Mouse (Mus musculus): ENCODE measurements around the gene Plbd2. TPM values are rescaled to one million over a fixed set of nuclear protein-coding genes. Genes with fewer than 3 reads are reported as not detected.

Gene Plbd2
- polyA plus RNA-seq, 1 experiment = 13.9 TPM

DNA sequence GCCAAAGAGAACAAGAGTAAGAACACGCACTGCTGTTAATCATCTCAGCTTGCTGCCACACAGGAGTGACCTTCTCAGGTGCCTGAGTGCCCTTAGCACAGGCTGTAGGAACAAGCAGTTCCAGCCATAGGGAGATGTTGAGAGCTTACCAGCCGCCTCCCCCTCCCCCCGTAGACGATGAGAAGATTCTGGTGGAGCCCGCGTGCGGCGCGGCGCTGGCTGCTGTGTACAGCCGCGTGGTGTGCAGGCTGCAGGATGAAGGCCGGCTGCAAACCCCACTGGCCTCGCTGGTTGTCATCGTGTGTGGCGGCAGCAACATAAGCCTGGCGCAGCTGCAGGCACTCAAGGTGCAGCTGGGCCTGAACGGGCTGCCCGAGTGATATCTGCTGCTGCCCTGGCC, 20.0 kb downstream of the Plbd2 start:
- no peak for DNase-seq (ENCODE audit: low read depth, low spot score)
- 86% methylated on average over 19 of the region's 19 CpGs for WGBS

DNA sequence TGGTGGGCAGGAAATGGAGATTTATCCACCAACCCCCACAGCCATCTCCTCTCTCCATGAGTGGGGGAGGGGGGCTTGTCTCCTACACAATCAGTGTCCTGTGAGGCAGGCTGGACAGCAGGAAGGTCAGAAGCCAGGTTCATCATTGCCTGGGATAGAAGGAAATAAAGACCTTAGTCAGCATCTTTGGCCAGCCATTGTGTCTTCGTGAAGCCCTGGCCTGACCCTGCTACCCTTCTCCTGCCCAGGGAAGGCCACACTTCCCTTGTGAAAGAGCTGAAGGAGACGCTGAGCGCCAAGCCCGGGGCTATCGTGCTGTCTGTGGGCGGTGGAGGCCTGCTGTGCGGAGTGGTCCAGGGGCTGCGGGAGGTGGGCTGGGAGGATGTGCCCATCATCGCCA, 22.2 kb downstream of the Plbd2 start:
- WGBS = 71% methylated on average over 9 of the region's 9 CpGs
- no peak for DNase-seq (ENCODE audit: low read depth, low spot score)

DNA sequence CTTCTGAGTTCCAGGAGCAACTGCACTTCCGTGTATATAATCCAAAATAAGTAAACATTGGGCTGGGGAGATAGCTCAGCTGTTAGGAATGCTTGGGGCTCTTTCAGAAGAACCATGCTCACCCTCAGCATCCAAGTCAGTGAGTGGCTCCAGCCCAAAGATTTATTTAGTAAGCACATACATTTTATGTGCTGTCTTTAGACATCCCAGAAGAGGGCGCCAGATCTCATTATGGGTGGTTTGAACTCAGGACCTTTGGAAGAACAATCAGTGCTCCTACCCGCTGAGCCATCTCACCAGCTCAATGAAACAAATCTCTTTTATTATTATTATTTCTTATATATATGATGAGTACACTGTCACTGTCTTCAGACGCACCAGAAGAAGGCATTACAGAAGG, 23.9 kb downstream of the Plbd2 start:
- DNase-seq (ENCODE audit: low read depth, low spot score) = no peak
- WGBS = 56% methylated on average over 4 of the region's 4 CpGs

DNA sequence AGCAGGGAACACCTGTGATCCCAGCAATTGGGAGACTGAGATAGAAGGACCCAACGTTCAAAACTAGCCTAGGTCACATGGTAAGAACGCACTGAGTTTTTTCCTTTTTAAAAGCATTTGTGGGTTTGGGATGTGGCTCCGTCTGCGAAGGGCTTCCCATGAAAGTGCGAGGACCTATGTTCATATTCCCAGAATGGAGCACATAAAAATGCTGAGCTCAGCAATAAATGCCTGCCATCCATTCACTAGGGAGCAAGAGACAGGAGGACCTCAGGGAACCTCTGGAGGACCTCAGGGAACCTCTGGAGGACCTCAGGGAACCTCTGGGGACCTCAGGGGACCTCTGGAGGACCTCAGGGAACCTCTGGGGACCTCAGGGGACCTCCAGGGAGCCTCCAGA, 25.4 kb downstream of the Plbd2 start:
- DNase-seq (ENCODE audit: low read depth, low spot score) = no peak
- 91% methylated on average over 5 of the region's 5 CpGs for WGBS

DNA sequence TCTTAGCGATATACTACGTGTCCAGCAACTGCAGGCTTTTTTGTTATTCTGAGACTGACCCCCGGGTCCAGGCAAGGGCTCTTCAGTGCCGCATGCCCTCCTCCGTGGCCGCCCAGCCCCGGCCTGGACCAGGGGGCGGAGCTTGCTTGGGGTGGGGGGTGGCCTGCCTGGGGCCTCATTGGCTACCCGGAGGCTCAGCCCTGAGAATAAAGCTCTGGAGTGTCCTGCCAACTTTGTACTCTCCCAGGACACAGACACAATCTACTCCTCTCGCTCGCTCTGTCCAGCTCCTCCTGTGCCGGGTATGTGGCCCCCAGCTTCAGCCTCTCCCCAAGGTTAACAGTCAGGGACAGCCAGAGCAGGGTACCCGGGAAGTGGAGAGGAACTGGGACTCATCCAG, 27.1 kb downstream of the Plbd2 start, which contains the start of gene Sds:
TSS of gene Sds (plus strand) at position 231 of the 400 bp plus-strand sequence.
- DNase-seq (ENCODE audit: low read depth, low spot score) = no peak
- 23% methylated on average over 13 of the region's 13 CpGs for WGBS

DNA sequence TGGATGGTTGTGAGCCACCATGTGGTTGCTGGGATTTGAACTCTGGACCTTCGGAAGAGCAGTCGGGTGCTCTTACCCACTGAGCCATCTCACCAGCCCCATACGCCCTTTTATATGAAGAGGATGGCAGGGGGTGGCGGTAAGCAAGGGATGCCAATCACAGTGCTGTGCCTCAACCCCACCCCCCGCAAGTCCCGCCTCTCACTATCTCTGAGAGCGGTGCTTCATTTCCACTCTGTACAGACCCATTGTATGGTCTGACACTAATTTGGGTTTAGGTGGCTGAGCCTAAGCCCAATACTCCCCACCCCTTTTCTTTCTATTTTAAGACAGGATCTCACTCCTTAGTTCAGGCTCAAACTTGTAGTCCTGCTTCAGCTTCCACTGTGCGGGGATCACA, 27.6 kb downstream of the Plbd2 start:
- 67% methylated on average over 8 of the region's 8 CpGs for WGBS
- no peak for DNase-seq (ENCODE audit: low read depth, low spot score)

DNA sequence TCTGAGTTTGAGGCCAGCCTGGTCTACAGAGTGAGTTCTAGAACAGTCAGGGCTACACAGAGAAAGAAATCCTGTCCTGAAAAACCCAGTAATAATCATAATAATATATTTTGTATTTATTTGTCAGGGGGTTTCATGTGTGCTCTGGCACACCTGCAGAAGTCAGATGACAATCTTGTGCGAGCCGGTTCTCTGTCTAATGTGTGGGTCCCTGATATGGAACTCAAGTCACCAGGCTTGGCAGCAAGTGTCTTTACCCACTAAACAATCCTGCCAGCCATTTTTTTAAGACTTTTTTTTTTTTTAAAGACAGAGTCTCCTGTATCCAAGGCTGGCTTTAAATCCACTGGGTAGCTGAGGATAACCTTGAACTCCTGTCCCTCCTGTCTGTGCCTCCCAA, 30.1 kb downstream of the Plbd2 start:
- 90% methylated on average over 2 of the region's 2 CpGs for WGBS
- DNase-seq (ENCODE audit: low read depth, low spot score) = no peak

DNA sequence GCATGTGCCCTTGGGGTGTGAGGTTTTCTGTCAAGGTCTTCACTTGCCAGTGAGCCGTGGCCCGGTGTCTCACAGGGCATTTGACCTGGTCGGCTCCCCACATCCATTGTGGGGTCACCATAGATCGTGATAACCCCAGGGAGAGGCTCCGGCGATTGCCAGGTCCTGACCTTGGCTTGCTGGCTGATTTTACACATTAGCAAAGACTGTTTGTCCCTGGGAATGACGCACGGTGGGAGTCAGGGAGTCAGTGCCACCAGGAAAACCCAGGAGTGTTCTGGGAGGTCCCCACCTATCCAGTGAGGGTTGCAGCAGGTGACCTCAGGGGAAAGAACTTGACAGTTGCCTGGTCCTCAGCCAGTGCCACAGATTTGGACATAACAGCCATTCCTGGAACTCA, 30.7 kb downstream of the Plbd2 start, which contains the start of gene Sdsl:
TSS of gene Sdsl (minus strand) at position 41 of the 400 bp plus-strand sequence.
- DNase-seq (ENCODE audit: low read depth, low spot score) = no peak
- 72% methylated on average over 8 of the region's 8 CpGs for WGBS

DNA sequence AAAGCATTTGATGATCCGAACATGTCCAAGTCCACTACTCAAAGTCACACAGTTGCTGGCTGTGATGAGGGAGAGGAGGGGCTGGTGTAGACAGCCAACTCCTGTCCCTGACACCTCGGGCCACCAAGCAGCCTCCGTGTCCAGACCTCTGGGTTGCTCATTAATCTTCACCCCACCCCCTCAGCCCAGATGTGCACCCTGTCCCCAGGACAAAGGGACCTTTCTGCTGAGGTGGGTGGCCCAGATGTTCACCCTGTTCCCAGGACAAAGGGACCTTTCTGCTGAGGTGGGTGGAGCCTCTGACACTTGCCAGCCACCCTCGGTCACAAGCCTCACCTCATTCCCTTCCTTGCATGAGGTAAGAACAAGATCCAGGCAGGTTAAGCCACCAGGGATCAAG, 31.9 kb downstream of the Plbd2 start:
- DNase-seq (ENCODE audit: low read depth, low spot score) = no peak
- WGBS = 19% methylated on average over 4 of the region's 4 CpGs

DNA sequence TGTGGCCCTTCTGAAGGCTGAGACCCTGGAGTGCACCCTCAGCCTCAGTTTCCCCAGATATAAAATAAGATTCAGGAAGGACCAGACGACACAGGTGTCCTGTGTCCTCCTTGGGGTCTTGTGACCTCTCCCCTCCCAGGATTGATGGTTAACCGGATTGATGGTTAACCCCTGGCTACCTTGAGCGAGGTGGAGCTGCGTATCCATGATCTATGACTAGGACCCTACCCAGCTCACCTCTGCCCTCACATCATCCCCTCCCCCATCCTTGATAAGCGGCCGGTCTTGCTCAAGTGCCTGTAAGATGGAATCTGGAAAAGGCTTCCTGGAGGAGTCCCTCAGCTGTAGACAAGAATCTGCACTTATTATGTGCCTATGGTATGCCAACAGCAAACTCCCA, 34.6 kb downstream of the Plbd2 start:
- no peak for DNase-seq (ENCODE audit: low read depth, low spot score)
- WGBS = 84% methylated on average over 6 of the region's 6 CpGs

DNA sequence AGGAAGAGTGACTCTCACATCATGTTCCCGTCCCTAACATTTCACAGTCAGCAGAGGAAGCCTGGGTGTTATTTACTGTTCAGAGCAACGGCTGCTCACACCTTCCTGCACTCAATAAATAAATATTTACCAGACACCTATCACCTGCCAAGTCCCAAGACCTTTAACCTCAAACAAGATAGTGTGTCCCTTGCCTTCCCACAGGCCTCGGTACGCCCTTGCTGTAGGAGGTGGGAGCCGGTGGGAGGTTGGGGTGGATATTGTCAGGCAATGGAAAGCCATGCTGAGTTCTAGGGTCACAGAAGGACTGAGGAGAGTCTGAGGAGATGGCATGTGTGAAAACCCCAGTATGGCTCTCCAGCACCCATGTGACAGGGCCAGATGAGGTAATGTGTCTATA, 35.1 kb downstream of the Plbd2 start:
- 33% methylated on average over 5 of the region's 5 CpGs for WGBS
- peak; percentile 43 for DNase-seq (ENCODE audit: low read depth, low spot score)

DNA sequence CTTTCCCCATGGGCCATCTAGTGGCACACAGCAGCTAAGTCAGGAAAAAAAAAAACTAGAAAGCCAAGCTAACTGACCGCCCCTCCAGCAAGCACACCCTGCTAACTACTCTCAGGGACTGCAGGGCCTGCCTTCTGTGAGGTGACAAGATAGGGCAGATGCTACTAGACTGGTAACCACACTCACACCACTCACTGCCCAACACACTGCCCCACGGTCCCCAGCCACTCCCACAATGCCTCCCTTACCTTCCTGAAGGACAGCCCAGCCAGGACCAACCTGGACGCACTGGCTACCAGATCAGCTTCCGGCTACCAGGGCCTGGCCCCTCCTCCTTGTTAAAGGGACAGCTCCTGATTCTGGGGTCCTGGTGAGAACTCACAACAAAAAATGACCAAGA, 36.4 kb downstream of the Plbd2 start:
- DNase-seq (ENCODE audit: low read depth, low spot score) = peak; percentile 39
- 12% methylated on average over 4 of the region's 4 CpGs for WGBS

DNA sequence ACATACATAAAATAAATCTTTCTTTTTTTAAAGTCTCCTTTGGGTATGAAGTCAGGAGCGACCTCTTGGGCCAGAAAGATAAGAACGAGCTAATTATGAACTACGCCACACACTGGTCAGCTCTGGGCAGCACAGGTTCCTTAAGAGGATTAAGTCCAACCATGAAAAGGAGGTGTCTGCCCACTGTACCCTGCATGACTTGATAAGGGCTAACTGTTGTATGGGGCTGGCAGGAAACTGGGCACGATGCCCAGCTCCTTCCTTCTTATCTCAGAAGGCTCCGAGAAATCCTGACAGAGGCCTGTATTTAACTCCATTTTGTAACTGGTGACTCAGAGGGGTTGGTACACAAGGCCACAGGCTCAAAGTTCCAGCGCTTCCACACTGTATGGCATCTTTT, 37.6 kb downstream of the Plbd2 start:
- peak; percentile 45 for DNase-seq (ENCODE audit: low read depth, low spot score)
- WGBS = 32% methylated on average over 6 of the region's 6 CpGs

DNA sequence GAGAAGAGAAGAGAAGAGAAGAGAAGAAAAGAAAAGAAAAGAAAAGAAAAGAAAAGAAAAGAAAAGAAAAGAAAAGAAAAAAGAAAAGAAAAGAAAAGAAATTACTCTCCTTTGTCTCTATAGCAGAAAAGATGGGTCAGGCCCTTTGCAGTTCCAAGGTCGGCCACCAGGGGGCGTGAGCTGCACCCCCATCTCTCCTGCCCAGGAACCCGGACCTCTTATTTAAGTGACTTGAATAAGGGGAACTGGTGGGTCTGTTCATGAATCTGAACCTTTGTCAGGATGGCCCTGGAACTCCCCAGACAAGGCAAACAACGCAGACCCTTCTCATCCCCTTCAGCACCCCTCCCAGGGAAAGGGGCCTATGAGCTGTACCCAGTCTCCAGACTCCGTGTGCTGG, 38.4 kb downstream of the Plbd2 start:
- WGBS = 33% methylated on average over 5 of the region's 5 CpGs
- no peak for DNase-seq (ENCODE audit: low read depth, low spot score)

DNA sequence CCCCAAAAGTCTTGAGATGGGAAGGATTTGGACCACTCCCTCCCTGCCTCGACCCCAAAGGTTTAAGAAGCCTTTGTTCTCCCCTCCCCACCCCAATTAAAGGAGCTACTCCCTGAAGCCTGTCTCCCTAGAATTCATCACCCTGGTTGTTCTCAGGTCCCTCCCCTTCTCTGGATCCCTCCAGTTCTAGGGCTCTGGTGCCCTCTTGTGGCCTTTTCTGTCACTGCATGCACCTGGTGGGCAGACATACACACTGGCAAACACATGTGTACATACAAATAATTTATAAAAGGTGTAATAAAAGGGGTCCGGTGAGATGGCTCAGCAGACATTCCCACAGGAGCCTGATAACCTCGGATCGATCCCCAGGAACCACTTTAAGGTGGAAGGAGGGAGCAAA, 39.1 kb downstream of the Plbd2 start:
- WGBS = 78% methylated on average over 4 of the region's 4 CpGs
- DNase-seq (ENCODE audit: low read depth, low spot score) = no peak

DNA sequence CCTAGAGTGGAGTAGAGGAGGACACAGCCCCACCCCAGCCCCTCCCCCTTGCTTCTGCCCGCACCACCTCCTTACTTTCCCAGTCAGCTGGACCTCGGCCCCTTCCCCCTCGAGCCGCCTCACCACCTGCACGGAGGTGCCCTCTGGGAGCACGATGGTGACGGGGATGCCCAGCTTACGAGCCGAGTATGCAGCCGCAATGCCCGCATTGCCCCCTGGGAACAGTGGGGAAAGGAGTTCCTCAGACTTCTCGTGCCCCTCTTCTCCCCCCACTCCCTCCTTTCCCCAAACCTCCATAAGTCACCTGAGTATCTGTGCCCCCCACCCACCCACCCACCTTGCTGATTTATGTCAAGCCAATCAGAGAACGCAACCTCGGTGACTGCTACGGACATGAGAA, 41.5 kb downstream of the Plbd2 start:
- DNase-seq (ENCODE audit: low read depth, low spot score) = no peak
- WGBS = 67% methylated on average over 15 of the region's 15 CpGs

DNA sequence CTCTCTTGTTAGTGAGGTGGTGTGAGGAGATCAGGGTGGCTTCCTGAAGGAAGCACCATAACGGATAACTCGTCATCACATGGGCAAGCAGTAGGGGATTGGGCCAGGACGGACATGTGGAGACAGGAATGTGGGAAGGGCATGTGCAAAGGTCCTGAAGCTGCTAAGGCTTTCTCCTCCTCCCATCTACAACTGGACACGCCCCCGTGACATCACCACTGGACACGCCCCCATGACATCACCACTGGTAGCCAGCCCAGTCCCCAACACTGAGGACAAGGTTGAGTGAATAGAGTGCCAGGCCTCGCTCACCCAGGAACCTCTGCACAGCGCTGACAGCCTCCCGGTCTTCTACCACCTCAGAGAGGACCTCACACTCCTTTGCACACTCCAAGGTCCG, 44.3 kb downstream of the Plbd2 start:
- 75% methylated on average over 10 of the region's 10 CpGs for WGBS
- DNase-seq (ENCODE audit: low read depth, low spot score) = no peak

DNA sequence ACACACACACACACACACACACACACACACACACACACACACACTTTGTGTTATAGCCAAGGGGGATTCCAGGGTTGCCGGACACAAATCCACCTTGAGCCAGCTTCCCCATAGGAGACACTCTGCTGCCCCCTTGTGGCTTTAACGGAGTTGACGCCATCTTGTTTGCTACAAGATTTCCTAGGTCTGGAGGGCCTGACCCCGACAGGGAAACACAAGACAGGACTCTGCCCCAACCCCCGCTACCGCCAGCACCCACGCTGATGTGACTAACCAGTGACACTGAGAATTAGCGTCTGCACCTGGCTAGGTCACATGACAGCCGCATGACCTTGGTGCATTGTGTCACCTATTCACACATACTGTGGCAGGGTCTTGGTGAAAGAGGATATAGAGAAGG, 45.8 kb downstream of the Plbd2 start:
- DNase-seq (ENCODE audit: low read depth, low spot score) = no peak
- WGBS = 11% methylated on average over 9 of the region's 9 CpGs

DNA sequence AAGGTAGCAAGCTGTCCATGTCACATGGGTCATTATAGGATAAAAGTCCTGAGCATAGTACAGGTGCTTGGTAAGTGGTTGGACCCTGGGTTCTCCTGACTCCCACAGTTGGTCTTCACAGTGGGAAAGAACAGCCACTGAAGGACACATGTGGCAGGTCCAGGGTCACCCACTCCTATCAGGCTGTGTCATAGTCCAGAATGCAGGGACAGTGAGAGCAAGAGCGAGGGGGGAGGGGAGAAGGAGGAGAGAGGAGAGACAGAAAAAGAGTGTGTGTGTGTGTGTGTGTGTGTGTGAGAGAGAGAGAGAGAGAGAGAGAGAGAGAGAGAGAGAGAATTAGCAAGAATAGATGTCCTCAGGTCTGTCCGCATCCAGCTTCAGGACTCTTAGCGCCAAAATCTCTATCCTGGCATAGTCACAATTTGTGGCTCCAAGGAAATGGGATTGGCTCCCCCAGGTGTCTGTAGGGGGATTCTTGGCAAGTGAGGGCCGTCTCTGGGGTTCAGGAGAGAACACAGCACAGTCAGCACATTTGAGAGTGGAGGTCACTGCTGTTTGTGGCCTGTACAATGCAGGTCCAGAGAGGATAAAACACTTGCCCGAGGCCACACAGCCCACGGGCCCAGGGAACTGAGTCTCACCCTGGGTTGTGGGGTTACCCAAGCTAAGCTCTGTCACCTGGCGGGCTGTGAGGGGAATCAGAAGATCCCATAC, 46.4 kb downstream of the Plbd2 start:
- WGBS = 72% methylated on average over 7 of the region's 7 CpGs
- no peak for DNase-seq (ENCODE audit: low read depth, low spot score)

DNA sequence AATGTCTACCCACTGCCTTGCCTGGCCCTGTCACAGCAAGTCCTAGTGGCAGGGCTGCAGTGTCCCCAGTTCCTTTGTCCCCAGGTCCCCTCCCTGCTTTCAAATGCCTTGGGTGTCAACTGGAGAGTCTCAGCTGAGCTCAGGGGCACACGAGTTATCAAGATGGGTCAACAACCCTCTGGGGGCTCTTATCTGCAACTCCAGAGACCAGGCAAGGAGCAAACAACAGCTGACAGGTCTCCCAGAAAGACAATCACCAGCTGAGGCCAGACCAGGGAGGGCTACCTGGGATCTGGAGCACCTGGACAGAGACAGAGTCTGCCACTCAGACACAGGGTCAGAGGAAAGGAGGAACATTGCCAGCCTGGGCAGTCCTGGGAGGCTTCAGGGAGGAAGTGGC, 47.2 kb downstream of the Plbd2 start:
- no peak for DNase-seq (ENCODE audit: low read depth, low spot score)
- WGBS = 10% methylated on average over 1 of the region's 1 CpGs

DNA sequence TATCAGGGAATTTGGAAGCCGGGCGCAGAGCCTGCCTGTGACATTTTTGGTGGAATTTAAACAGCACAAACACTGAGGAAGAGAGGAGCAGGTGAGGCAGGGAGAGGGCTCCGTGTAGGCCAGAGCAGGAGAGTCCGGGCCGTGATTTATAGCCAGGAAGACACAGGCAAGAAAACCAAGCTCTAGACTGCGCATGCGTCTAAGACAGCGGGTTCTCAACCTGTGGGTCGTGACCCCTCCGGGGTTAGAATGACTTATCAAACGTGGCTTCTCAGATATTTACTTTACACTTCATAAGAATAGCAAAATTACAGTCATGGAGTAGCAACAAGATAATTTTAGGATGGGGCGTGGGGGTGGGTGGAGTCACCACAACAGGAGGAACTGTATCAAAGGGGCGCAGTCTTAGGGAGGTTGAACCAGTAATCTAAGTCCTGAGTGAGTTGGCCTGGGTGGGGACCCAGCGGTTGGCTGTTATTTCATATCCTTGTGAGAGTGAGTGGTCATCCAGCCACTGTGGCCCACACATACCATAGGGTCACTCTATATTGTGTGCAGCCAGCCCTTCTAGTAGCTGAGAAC, 48.6 kb downstream of the Plbd2 start:
- WGBS = 28% methylated on average over 14 of the region's 14 CpGs
- no peak for DNase-seq (ENCODE audit: low read depth, low spot score)

DNA sequence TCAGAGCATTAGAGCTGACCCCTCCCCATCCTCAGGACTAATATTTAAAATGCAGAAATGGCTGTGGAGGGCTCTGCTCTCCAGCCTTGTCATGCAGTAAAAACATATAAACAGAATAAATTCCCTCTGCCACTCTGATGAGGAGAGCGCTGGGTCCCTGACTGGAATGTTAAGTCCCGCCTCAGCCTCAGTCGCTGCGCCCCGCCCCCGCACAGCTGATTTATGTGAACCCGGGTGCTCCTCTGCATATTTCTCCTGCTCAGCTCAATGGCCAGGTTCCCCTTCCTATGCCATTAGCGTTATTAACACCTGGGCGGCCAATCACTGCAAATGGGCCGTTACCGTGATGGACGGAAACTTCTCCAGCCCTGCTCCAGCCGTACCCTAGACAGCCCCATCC, 56.1 kb downstream of the Plbd2 start:
- WGBS = 19% methylated on average over 13 of the region's 13 CpGs
- DNase-seq (ENCODE audit: low read depth, low spot score) = no peak
